Mouse (Mus musculus) heart, embryonic 15.5 days (tissue): ENCODE measurements around the gene Kyat1. TPM values are rescaled to one million over a fixed set of nuclear protein-coding genes. Genes with fewer than 3 reads are reported as not detected.
"Not testable (repeated sequence)": the region's sequence is repeated elsewhere in the genome, so short reads cannot be mapped to it uniquely, and the experiment has no call there.

Source experiments
- ATAC-seq: fragments of 200-750 bp; cut with Nextera tagmentation; replicated peaks from 2 replicates; pipeline ENCODE4 v1.8.0; 2017; ENCODE audit warnings: low read depth, moderate TSS enrichment; ENCODE audit not compliant: insufficient number of reproducible peaks, insufficient read depth, low FRiP score
- H3K27ac ChIP-seq: fragments of 300-500 bp; sonication (generic); 2 replicates; pipeline ENCODE4 v1.5.1; 2015; ENCODE audit warnings: mild to moderate bottlenecking, inconsistent platforms
- H3K27me3 ChIP-seq: fragments of 300-500 bp; sonication (generic); 2 replicates; pipeline ENCODE4 v1.6.1; 2015; ENCODE audit warnings: inconsistent platforms
- H3K36me3 ChIP-seq: fragments of 300-500 bp; sonication (generic); 2 replicates; pipeline ENCODE4 v1.6.1; 2015; ENCODE audit warnings: mild to moderate bottlenecking, inconsistent platforms
- H3K4me1 ChIP-seq: fragments of 300-500 bp; sonication (generic); replicated peaks from 2 replicates; pipeline ENCODE4 v1.6.1; 2015; ENCODE audit warnings: inconsistent platforms
- H3K4me2 ChIP-seq: fragments of 300-500 bp; sonication (generic); 2 replicates; pipeline ENCODE4 v1.6.1; 2015; ENCODE audit warnings: inconsistent platforms, mild to moderate bottlenecking, moderate library complexity
- H3K4me3 ChIP-seq: fragments of 300-500 bp; sonication (generic); 2 replicates; pipeline ENCODE4 v1.5.1; 2015; ENCODE audit warnings: mild to moderate bottlenecking, inconsistent platforms
- H3K9ac ChIP-seq: fragments of 300-500 bp; sonication (generic); 2 replicates; pipeline ENCODE4 v1.6.1; 2015; ENCODE audit warnings: mild to moderate bottlenecking, inconsistent platforms
- H3K9me3 ChIP-seq: fragments of 300-500 bp; sonication (generic); replicated peaks from 2 replicates; pipeline ENCODE4 v1.6.1; 2016; ENCODE audit warnings: inconsistent platforms
- WGBS: fragments of 180-500 bp; shearing (Covaris S2); methylation state at CpG from one replicate; pipeline ENCODE4 v1.1.7; 2015; ENCODE audit warnings: mixed read lengths; 5-methylcytosine and 5-hydroxymethylcytosine counted together
- polyA plus RNA-seq: library from polyadenylated mRNA; unstranded; fragments of >200 nt; fragmentation: Nextera tagmentation; extraction: Ambion mirVana; gene quantifications from 2 replicates; pipeline ENCODE4 v1.2.1, GENCODE M21; 2015

The Kyat1 gene
- polyA plus RNA-seq, 1 experiment from 2014 or later: 21.1 TPM

GRCm38 (mm10) chr2:30191790-30192580 is 13.7 kb downstream of the Kyat1 start:
- ATAC-seq: no peak
- Histone ChIP-seq H3K27ac (no peak overlapping the region), H3K27me3 (no peaks in the 10 kb centered on the region), H3K36me3 (no peaks in the 10 kb centered on the region), H3K9me3 (no peaks in the 10 kb centered on the region), H3K4me2 (no peak overlapping the region), H3K4me1 (no peaks in the 10 kb centered on the region), H3K9ac (no peak overlapping the region), H3K4me3 (no peak overlapping the region)
- WGBS: 88% methylated on average over 12 of the region's 12 CpGs

- no peak overlapping the region for H3K4me3 ChIP-seq
- no peak overlapping the region for H3K27ac ChIP-seq
- no peaks in the 10 kb centered on the region for H3K27me3 ChIP-seq
- WGBS: 75% methylated on average over 3 of the region's 3 CpGs
- H3K4me2 ChIP-seq: no peak overlapping the region
- no peaks in the 10 kb centered on the region for H3K9me3 ChIP-seq
- H3K36me3 ChIP-seq: peaks cover 6% of the 10 kb centered on the region; the same call in 1 of the 2 replicates
- H3K4me1 ChIP-seq: 0 out of 2 replicates have a peak, but pooled peaks cover 2% of the 10 kb centered on the region
- no peak overlapping the region for H3K9ac ChIP-seq
- ATAC-seq: no peak
Measured at GRCm38 (mm10) chr2:30185681-30186080, 20.0 kb downstream of the Kyat1 start.

GRCm38 (mm10) chr2:30185276-30185675 is 20.4 kb downstream of the Kyat1 start:
- no peak overlapping the region for H3K4me2 ChIP-seq
- H3K36me3 ChIP-seq: peaks cover 6% of the 10 kb centered on the region; the same call in 1 of the 2 replicates
- ATAC-seq: no peak
- no peaks in the 10 kb centered on the region for H3K9me3 ChIP-seq
- H3K27me3 ChIP-seq: no peaks in the 10 kb centered on the region
- 0 out of 2 replicates have a peak, but pooled peaks cover 2% of the 10 kb centered on the region for H3K4me1 ChIP-seq
- H3K4me3 ChIP-seq: no peak overlapping the region
- WGBS: 81% methylated on average over 6 of the region's 6 CpGs
- no peak overlapping the region for H3K27ac ChIP-seq
- no peak overlapping the region for H3K9ac ChIP-seq

- H3K4me3 ChIP-seq: no peak overlapping the region
- no peak overlapping the region for H3K4me2 ChIP-seq
- no peak overlapping the region for H3K27ac ChIP-seq
- ATAC-seq: no peak
- no peaks in the 10 kb centered on the region for H3K27me3 ChIP-seq
- 0 out of 2 replicates have a peak, but pooled peaks cover 2% of the 10 kb centered on the region for H3K4me1 ChIP-seq
- no peaks in the 10 kb centered on the region for H3K9me3 ChIP-seq
- WGBS: 67% methylated on average over 3 of the region's 3 CpGs
- peaks cover 6% of the 10 kb centered on the region; the same call in 1 of the 2 replicates for H3K36me3 ChIP-seq
- no peak overlapping the region for H3K9ac ChIP-seq
Measured at GRCm38 (mm10) chr2:30183721-30184120, 21.9 kb downstream of the Kyat1 start.

- WGBS: 91% methylated on average over 2 of the region's 2 CpGs
- Histone ChIP-seq H3K4me2 (no peak overlapping the region), H3K4me3 (no peak overlapping the region), H3K9ac (no peak overlapping the region), H3K27me3 (no peaks in the 10 kb centered on the region), H3K36me3 (peaks cover 6% of the 10 kb centered on the region; the same call in 1 of the 2 replicates), H3K9me3 (no peaks in the 10 kb centered on the region), H3K27ac (no peak overlapping the region), H3K4me1 (peaks cover 9% of the 10 kb centered on the region)
- no peak for ATAC-seq
Measured at GRCm38 (mm10) chr2:30182424-30182823, 23.2 kb downstream of the Kyat1 start.

- H3K4me2 ChIP-seq: peak overlapping the region; percentile 83
- H3K9ac ChIP-seq, H3K27me3 ChIP-seq, H3K27ac ChIP-seq, ATAC-seq, H3K9me3 ChIP-seq: not testable (repeated sequence)
- peak overlapping the region; percentile 69 for H3K4me3 ChIP-seq
- peaks cover 25% of the 10 kb centered on the region for H3K36me3 ChIP-seq
- 43% methylated on average over 7 of the region's 7 CpGs for WGBS
- H3K4me1 ChIP-seq: peaks cover 14% of the 10 kb centered on the region
Measured at GRCm38 (mm10) chr2:30178711-30179110, 26.9 kb downstream of the Kyat1 start.

- H3K27ac ChIP-seq: peak within 1 kb of the TSS; percentile 13; the same call in 1 of the 2 replicates
- H3K36me3 ChIP-seq: peaks cover 33% of the 10 kb centered on the region
- H3K4me2 ChIP-seq: peak within 1 kb of the TSS; percentile 83
- no peaks in the 10 kb centered on the region for H3K9me3 ChIP-seq
- ATAC-seq: peak; percentile 97
- H3K4me3 ChIP-seq: peak within 1 kb of the TSS; percentile 69
- H3K9ac ChIP-seq: peak within 1 kb of the TSS; percentile 69
- H3K4me1 ChIP-seq: peaks cover 14% of the 10 kb centered on the region
- WGBS: 1% methylated on average over 54 of the region's 54 CpGs
- no peaks in the 10 kb centered on the region for H3K27me3 ChIP-seq
Measured at GRCm38 (mm10) chr2:30177700-30178675, 27.7 kb downstream of the Kyat1 start, which contains the start of gene Spout1. Gene Spout1, minus strand, starts transcription at chr2:30178459.

- Histone ChIP-seq H3K36me3 (peaks cover 35% of the 10 kb centered on the region), H3K27ac (no peak overlapping the region), H3K27me3 (no peaks in the 10 kb centered on the region), H3K9ac (no peak overlapping the region), H3K4me2 (no peak overlapping the region), H3K9me3 (no peaks in the 10 kb centered on the region), H3K4me1 (peaks cover 24% of the 10 kb centered on the region), H3K4me3 (no peak overlapping the region)
- no peak for ATAC-seq
- WGBS: 96% methylated on average over 2 of the region's 2 CpGs
Measured at GRCm38 (mm10) chr2:30176561-30176960, 29.1 kb downstream of the Kyat1 start.

- no peak for ATAC-seq
- H3K27ac ChIP-seq: no peak overlapping the region
- WGBS: 74% methylated on average over 8 of the region's 8 CpGs
- peaks cover 35% of the 10 kb centered on the region for H3K36me3 ChIP-seq
- no peaks in the 10 kb centered on the region for H3K9me3 ChIP-seq
- H3K4me3 ChIP-seq: no peak overlapping the region
- peaks cover 24% of the 10 kb centered on the region for H3K4me1 ChIP-seq
- H3K9ac ChIP-seq: no peak overlapping the region
- no peaks in the 10 kb centered on the region for H3K27me3 ChIP-seq
- no peak overlapping the region for H3K4me2 ChIP-seq
Measured at GRCm38 (mm10) chr2:30175897-30176296, 29.8 kb downstream of the Kyat1 start.

- H3K27ac ChIP-seq: no peak overlapping the region
- H3K9ac ChIP-seq: no peak overlapping the region
- no peak overlapping the region for H3K4me2 ChIP-seq
- H3K36me3 ChIP-seq: peaks cover 35% of the 10 kb centered on the region
- H3K27me3 ChIP-seq: no peaks in the 10 kb centered on the region
- peaks cover 24% of the 10 kb centered on the region for H3K4me1 ChIP-seq
- WGBS: 93% methylated on average over 20 of the region's 20 CpGs
- no peak for ATAC-seq
- H3K4me3 ChIP-seq: no peak overlapping the region
- H3K9me3 ChIP-seq: no peaks in the 10 kb centered on the region
Measured at GRCm38 (mm10) chr2:30173541-30174240, 32.0 kb downstream of the Kyat1 start.
